Mouse (Mus musculus): ENCODE measurements around the gene Olfr1311.
"Not testable (repeated sequence)": the region's sequence is repeated elsewhere in the genome, so short reads cannot be mapped to it uniquely, and the experiment has no call there.

Gene Olfr1311

DNA sequence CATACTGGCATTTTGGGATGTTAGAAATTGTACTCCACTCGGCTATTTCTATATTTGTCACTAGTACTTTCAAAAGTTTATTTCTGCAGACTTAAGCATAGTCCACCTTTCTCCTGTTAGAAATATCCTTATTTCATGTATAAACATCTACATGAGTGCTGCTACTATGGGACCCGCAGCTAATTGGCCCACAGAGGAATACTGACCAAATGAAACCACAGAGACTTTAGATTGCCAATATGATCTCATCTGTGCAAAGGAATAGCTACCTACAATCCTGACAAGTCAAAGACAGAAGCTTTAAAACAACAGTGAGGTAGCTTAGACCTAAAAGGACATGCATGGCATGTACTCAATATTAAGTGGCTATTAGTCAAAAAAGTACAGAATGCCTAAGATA lies at the start of gene Olfr1311:
TSS of gene Olfr1311 (minus strand) at position 101 of the 400 bp plus-strand sequence.
- in situ Hi-C loops (cut with MboI, MseI): no loop called here

DNA sequence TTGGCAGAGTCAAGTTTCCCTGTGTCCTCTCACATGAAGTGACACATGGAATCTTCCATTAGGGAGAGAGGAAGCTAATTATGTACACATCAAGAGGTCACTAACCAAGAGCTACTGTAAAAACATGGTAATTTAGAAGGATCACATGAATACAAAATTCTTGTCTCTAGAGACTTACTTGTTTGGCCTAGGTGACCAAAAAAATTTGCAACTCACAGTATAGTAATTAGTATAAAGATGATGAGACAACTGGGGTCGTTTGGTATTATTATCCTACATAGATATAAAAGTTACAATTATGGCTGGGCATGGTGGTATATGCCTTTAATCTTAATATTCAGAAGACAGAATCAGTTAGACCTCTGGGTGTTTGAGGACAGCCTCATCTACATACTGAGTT lies 25.9 kb upstream of the Olfr1311 start, which contains the start of gene Olfr1312:
TSS of gene Olfr1312 (minus strand) at position 101 of the 400 bp plus-strand sequence.
- in situ Hi-C loops (cut with MboI, MseI): no loop called here

GRCm38 (mm10) chr2:112026971-112027370 lies 2.8 kb upstream of the Olfr1311 start:
- in situ Hi-C loops (cut with MboI, MseI): not testable (repeated sequence)

DNA sequence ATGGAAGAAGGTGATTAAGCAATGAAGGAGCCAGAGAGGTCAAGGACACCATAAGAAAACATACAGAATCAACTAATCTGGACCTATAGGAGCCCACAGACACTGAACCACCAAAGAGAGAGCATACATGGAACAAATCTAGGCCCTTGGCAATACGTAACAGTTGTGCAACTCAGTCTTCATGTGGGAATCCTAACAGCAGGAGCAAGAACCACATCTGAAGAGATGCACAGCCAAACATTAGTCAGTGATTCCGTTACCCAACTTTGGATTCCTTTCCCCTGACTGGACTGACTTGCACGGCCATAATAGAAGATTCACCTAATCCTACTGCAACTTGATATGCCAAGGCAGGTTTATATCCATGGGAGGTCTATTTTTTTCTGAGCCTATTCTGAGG lies 9.3 kb downstream of the Olfr1311 start:
- in situ Hi-C loops (cut with MboI, MseI): loop anchor here (10.0 kb wide), 1 partner anchor 200 kb away; no protein-coding TSS in a partner anchor

GRCm38 (mm10) chr2:112012608-112013007 lies 11.6 kb downstream of the Olfr1311 start, which contains the start of gene Olfr1310:
Olfr1310 (minus strand) TSS chr2:112012708.
- in situ Hi-C loops (cut with MboI, MseI): loop anchor here (10.0 kb wide), 1 partner anchor 202 kb away; no protein-coding TSS in a partner anchor

DNA sequence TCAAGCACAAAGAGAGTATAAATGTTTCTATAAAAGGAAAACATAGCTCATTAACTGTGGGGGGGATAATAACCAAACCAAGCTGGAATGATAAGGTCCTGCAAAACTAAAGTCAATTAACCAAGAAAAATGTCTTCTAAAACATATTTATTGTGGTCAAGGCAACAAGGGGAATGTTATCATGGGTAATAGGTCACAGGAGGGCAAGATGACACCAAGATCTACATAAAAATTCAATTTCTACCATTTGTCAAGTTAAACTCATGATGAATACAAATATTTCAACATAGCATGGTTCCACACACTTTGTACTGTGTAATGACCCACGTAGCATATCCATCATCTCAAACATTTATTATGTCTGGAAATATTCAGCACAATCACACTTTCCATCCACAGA lies 34.0 kb downstream of the Olfr1311 start, which contains the start of gene Olfr1309:
TSS of gene Olfr1309 (minus strand) at position 101 of the 400 bp plus-strand sequence.
- in situ Hi-C loops (cut with MboI, MseI): no loop called here
